Mouse (Mus musculus): Measurements from ENCODE around the gene 1110002E22Rik. TPM values are rescaled to one million over a fixed set of nuclear protein-coding genes. Genes with fewer than 3 reads are reported as not detected.

Gene 1110002E22Rik
- 1.6 and 2.3 TPM in 2 replicates for polyA plus RNA-seq (2015; fragmentation: Nextera tagmentation; extraction: Ambion mirVana)

DNA sequence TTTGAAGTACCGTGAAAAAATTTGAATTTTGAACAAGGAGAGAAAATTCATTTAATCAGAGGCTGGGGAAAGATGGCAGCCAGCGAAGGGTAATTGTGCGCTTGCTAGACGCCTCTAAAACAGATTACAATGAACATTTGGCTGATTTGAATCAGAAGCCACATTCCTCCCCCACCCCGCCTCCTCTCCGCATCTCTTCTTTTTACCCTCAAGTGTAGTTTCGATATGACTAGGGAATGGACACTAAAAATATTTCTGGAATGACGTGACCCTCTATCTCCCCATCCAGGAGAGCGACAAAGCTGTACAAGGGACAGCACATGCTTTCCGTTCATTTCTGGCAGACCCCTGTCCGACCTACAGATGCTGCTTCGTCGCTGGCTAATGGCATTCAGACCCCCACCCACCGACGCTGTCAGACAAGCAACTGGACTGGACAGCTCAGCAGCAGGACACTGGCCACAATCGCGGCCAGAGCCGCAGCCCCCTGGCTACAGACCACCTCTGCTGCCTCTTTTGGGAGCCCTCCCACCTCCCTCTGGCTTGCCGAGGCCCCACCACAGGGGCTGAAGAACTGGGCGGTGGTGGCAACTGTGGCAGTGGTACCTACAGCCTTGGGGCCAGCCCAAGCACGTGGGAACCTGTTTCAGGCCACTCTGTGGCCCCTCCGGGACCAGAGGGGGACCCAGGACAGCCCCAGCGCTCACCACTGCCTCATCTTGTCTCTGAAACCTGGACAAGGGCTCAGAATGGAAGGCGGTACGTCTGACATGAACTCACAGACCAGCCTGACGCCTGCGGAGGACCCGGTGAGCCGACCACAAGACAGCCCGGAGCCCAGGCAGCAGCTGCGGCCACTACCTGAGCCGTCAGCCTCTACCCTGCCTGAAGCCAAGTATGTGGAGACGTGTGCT is at the start of gene 1110002E22Rik:
Gene 1110002E22Rik, plus strand, starts transcription at position 321 of the 914 bp plus-strand sequence.
- H3K9me3 ChIP-seq, result no peaks in the 10 kb centered on the region
- no peak within 1 kb of the TSS for H3K9ac ChIP-seq
- H3K4me1 ChIP-seq, result peaks cover 26% of the 10 kb centered on the region
- ATAC-seq (ENCODE audit: low FRiP score, low read depth), result 0 out of 2 replicates have a peak, but pooled peaks have one; percentile 13
- H3K4me3 ChIP-seq, result no peak within 1 kb of the TSS
- H3K36me3 ChIP-seq, result no peaks in the 10 kb centered on the region
- no peaks in the 10 kb centered on the region for H3K27me3 ChIP-seq
- no peak within 1 kb of the TSS for H3K4me2 ChIP-seq (replicated peaks)
- peak within 1 kb of the TSS; percentile 65; the same call in 1 of the 2 replicates for H3K27ac ChIP-seq
- 76% methylated on average over 33 of the region's 33 CpGs for WGBS

DNA sequence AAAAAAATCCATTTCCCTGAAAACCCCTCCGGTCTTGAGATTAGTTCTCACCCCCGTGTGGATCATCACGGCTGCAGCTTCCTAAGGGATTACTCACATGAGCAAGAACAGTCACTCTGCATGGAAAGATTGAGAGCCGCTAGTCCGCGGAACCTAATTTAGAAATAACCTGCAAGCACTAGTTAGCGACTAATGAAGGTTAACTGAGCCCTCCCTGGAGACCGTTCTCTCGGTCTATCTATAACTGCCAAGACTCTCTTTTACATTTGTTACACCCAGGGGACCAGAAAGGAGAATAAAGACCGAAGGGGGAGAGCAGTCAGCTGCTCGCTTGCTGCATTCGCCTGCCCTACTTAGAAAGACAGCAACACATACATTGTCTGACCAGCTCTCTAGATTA is 48.0 kb upstream of the 1110002E22Rik start:
- Histone ChIP-seq H3K4me3 (no peak overlapping the region), H3K4me1 (peaks cover 2% of the 10 kb centered on the region; the same call in 1 of the 2 replicates), H3K27ac (no peak overlapping the region), H3K27me3 (no peaks in the 10 kb centered on the region), H3K36me3 (no peaks in the 10 kb centered on the region), H3K9me3 (peaks cover 4% of the 10 kb centered on the region; the same call in 1 of the 2 replicates), H3K9ac (no peak overlapping the region), H3K4me2 (replicated peaks) (peak overlapping the region; percentile 23)
- WGBS, result 53% methylated on average over 12 of the region's 12 CpGs
- peak; percentile 48; the same call in 1 of the 2 replicates for ATAC-seq (ENCODE audit: low FRiP score, low read depth)

DNA sequence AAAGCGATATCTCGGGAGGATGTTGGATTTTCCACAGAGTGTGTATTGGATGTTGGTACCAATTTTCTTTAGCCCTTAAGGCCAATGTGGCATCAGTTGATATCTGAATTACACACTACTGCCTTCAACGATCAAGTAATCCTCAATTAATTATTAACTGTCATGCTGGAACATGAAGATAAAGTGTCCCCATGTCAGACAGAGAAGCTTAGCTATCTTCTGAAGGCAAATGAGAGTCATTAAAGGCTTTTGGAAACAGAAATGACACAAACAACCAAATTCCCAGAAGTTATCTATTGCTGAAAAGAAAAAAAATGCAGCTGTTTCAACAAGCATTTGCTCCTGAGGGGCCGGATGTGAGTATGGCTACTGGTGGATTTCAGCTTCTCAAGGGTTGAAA is 42.8 kb upstream of the 1110002E22Rik start:
- H3K9ac ChIP-seq, result no peak overlapping the region
- no peak overlapping the region for H3K27ac ChIP-seq
- WGBS, result 85% methylated on average over 4 of the region's 4 CpGs
- H3K4me2 ChIP-seq (replicated peaks), result no peak overlapping the region
- H3K36me3 ChIP-seq, result no peaks in the 10 kb centered on the region
- H3K4me3 ChIP-seq, result no peak overlapping the region
- ATAC-seq (ENCODE audit: low FRiP score, low read depth), result no peak
- H3K9me3 ChIP-seq, result peaks cover 4% of the 10 kb centered on the region; the same call in 1 of the 2 replicates
- H3K27me3 ChIP-seq, result no peaks in the 10 kb centered on the region
- no peaks in the 10 kb centered on the region for H3K4me1 ChIP-seq

DNA sequence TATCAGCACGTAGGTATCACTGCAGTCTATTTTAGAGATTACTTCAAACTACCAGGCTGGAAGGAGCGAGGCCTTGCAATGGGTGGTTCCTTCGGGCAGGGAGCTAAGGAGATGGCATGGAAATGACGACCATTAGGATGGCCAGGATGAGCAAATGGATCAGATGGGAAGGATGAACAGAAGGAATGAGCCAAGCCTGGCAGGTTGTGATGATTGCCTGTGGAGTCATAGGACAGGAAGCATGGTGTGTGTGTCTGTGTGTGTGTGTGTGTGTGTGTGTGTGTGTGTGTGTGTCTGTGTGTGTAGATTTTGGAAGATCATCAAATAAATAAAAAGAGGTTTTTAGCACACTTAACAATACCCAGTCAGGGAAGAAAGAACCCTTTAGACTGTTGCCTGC is 42.2 kb upstream of the 1110002E22Rik start:
- WGBS, result 87% methylated on average over 4 of the region's 4 CpGs
- H3K4me2 ChIP-seq (replicated peaks), result no peak overlapping the region
- no peak for ATAC-seq (ENCODE audit: low FRiP score, low read depth)
- no peaks in the 10 kb centered on the region for H3K4me1 ChIP-seq
- H3K9me3 ChIP-seq, result peaks cover 4% of the 10 kb centered on the region; the same call in 1 of the 2 replicates
- H3K27me3 ChIP-seq, result no peaks in the 10 kb centered on the region
- H3K9ac ChIP-seq, result no peak overlapping the region
- no peaks in the 10 kb centered on the region for H3K36me3 ChIP-seq
- no peak overlapping the region for H3K4me3 ChIP-seq
- no peak overlapping the region for H3K27ac ChIP-seq

DNA sequence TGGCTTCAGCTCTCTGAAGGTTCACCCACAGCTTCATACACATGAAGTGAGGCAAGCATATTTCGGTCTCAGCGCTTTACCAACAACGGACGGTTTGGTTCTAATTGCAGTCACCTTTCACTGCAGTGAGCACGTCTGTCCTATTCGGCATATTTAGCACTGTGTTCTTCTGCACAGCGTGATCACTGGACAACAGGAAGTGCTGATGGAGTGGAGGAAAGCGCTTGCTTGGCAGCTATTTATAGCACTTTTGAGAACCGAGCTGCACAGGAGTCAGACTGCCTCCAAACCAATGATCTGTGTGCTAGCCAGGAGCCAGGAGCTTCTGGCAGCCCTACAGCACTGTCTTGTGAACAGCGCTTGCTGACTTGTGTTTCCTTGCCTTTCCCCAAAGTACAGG is 38.6 kb upstream of the 1110002E22Rik start:
- 72% methylated on average over 10 of the region's 10 CpGs for WGBS

DNA sequence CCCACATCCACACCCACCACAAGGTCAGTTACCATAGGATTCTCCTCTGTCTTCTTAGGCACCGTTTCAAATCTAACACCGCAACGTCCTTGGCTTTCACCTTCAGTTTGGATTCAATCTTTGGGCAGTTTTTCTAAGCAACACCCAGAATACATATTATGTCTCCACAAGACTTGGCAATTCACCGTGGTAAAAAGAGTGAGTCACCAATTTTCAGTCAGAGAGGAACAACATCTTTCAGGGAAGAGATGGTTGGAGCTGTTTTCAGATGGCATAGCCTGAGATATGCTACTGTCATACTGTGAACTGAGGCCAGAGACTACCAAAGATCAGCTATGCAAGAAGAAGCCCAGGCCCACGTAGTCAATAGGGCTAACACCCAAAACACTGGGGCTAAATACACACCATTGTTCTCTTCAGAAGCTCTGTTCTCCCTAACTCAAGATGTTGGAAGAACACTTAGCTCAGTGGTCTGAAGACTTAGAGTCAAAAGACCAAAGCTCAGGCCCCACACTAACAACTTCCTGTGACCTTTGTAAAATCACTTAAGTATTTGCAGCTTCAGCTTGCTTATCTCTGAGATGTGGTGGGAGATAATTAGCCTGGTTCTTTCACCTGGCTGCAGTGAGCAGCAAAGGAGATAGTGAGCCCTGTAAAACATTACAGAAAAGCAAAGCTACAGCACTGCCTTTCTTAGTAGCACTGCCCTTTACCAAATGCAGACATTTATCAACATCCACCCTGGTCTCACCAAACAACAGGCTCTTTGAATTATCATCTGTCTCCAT is 37.1 kb upstream of the 1110002E22Rik start:
- Histone ChIP-seq H3K4me1 (no peaks in the 10 kb centered on the region), H3K9ac (no peak overlapping the region), H3K27ac (no peak overlapping the region), H3K4me2 (replicated peaks) (no peak overlapping the region), H3K4me3 (no peak overlapping the region), H3K36me3 (no peaks in the 10 kb centered on the region), H3K9me3 (no peaks in the 10 kb centered on the region), H3K27me3 (no peaks in the 10 kb centered on the region)
- no peak for ATAC-seq (ENCODE audit: low FRiP score, low read depth)
- 83% methylated on average over 5 of the region's 5 CpGs for WGBS

More for the DNA sequence above, 38.6 kb upstream of the 1110002E22Rik start:
- Histone ChIP-seq H3K9ac (no peak overlapping the region), H3K27me3 (no peaks in the 10 kb centered on the region), H3K4me1 (no peaks in the 10 kb centered on the region), H3K36me3 (no peaks in the 10 kb centered on the region), H3K27ac (no peak overlapping the region), H3K9me3 (no peaks in the 10 kb centered on the region), H3K4me3 (no peak overlapping the region), H3K4me2 (replicated peaks) (no peak overlapping the region)
- no peak for ATAC-seq (ENCODE audit: low FRiP score, low read depth)

DNA sequence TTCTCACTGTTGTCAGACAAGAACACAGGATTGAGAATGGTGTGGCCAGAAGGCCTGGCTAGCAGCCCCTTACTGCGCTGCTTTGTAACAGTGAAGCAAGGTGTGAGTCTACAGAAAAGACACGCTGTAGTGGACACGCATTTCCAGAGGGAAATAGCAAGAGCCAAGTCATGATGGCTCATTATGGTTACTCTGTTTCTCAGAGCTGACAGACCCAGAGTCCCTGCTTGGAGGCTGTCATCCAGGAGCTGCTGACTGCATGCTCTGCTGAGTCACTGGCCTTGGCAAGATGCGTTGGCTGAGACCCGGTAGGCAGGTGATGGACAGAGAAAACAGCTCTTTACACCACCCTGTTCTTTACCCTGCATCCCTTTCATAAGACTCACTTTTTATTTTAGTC is 35.5 kb upstream of the 1110002E22Rik start:
- H3K9ac ChIP-seq, result no peak overlapping the region
- H3K4me3 ChIP-seq, result no peak overlapping the region
- H3K27ac ChIP-seq, result no peak overlapping the region
- WGBS, result 88% methylated on average over 5 of the region's 5 CpGs
- no peaks in the 10 kb centered on the region for H3K36me3 ChIP-seq
- no peaks in the 10 kb centered on the region for H3K27me3 ChIP-seq
- ATAC-seq (ENCODE audit: low FRiP score, low read depth), result no peak
- H3K4me2 ChIP-seq (replicated peaks), result no peak overlapping the region
- no peaks in the 10 kb centered on the region for H3K4me1 ChIP-seq
- no peaks in the 10 kb centered on the region for H3K9me3 ChIP-seq

DNA sequence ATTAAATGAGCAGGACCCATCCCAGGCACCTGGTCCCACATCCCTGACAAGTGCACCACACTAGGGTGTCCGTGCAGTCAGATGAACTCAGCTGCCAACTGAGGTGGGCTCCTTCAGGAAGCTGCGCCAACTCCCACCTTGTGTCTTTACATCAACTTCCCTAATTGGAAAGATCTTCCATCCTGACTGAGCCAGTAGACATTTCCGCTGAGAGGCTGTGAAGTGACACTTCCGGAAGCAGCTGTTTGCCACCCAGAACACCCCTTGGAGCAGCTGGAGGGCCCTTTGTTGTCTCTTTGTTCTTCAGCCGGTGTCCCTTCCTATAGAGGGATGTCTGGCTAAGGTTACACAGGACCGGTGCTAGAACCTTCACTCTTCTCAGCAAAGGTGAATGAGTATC is 34.3 kb upstream of the 1110002E22Rik start:
- 85% methylated on average over 6 of the region's 6 CpGs for WGBS
- Histone ChIP-seq H3K9ac (no peak overlapping the region), H3K4me2 (replicated peaks) (no peak overlapping the region), H3K4me3 (no peak overlapping the region), H3K27ac (no peak overlapping the region), H3K27me3 (no peaks in the 10 kb centered on the region), H3K4me1 (no peaks in the 10 kb centered on the region), H3K9me3 (no peaks in the 10 kb centered on the region), H3K36me3 (no peaks in the 10 kb centered on the region)
- no peak for ATAC-seq (ENCODE audit: low FRiP score, low read depth)

DNA sequence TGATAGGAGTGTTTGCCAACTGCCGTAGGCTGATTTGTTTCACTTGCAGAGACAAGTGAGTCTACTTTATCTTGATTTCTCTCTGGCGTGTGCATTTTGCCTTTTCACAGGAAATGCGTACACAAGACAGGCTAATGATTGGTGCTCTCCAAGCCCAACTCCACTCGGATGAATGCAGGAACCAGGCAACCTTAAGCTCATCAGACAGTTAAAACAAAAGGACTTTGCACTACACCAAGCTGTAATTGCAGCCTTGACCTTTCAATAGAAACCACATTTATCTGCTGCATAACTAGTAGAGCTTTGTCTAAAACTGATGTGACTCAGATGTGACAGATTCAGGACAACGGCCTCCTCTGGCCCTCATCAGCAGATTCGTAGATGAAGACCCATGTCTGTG is 30.9 kb upstream of the 1110002E22Rik start:
- H3K4me1 ChIP-seq, result no peaks in the 10 kb centered on the region
- no peaks in the 10 kb centered on the region for H3K36me3 ChIP-seq
- no peak for ATAC-seq (ENCODE audit: low FRiP score, low read depth)
- H3K9me3 ChIP-seq, result no peaks in the 10 kb centered on the region; the same call in 1 of the 2 replicates
- no peak overlapping the region for H3K4me2 ChIP-seq (replicated peaks)
- no peak overlapping the region for H3K9ac ChIP-seq
- no peak overlapping the region for H3K4me3 ChIP-seq
- H3K27ac ChIP-seq, result no peak overlapping the region
- 84% methylated on average over 6 of the region's 6 CpGs for WGBS
- H3K27me3 ChIP-seq, result no peaks in the 10 kb centered on the region

DNA sequence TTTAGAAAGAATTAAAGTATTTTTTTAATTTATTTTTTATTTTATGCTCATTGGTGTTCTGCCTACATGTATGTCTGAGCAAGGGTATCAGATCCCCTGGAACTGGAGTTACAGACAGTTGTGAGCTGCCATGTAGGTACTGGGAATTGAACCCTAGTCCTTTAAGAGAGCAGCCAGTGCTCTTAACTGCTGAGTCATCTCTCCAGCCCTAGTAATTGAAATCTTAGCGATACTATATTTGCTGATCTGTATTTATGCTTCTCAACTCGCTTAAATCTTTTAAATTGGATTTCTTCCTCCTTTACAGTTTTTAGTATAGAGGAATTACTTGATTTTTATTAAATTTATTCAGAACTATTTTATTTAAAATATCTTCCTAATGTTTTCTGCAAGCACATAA is 23.9 kb upstream of the 1110002E22Rik start:
- 73% methylated on average over 2 of the region's 2 CpGs for WGBS
- H3K27ac ChIP-seq, result no peak overlapping the region

DNA sequence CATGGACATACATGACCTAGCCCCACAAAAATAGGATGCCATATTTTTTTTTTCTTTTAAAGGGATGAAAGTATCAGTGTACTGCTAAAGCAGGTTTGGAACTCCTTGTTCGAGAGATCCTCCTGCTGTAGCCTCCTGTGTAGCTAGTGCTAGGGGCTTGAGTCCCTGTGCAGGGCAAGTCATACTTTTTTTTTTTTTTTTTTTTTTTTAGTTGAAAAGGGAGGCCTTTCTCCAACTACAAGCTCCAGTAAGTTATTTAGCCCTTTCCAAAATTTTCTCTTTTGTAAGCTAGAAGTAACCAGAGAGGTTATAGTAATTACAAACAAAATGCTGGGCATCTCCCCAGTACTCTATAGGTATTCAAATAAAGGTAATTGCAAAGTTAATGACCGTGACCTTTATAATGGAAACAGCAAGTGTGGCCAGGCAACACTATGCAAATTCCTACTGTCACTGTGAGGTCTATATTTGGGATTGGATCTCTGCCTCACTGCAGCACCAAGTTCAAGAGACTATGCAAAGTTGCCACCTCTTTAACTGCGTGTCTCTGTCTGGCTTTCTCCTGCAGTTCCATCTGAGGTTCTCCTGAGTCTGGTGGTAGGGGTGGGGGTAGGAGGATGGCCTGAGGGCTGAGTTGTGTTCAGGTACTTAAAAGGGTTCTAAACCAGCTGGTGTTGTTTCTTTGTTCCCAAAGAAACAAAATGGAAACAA is 23.1 kb upstream of the 1110002E22Rik start:
- H3K27ac ChIP-seq, result no peak overlapping the region
- WGBS, result 70% methylated on average over 3 of the region's 3 CpGs
- H3K4me1 ChIP-seq, result no peaks in the 10 kb centered on the region
- H3K4me2 ChIP-seq (replicated peaks), result no peak overlapping the region
- no peak for ATAC-seq (ENCODE audit: low FRiP score, low read depth)
- no peak overlapping the region for H3K9ac ChIP-seq
- H3K36me3 ChIP-seq, result no peaks in the 10 kb centered on the region
- H3K4me3 ChIP-seq, result no peak overlapping the region
- no peaks in the 10 kb centered on the region; the same call in 1 of the 2 replicates for H3K9me3 ChIP-seq
- H3K27me3 ChIP-seq, result no peaks in the 10 kb centered on the region

More for the DNA sequence above, 23.9 kb upstream of the 1110002E22Rik start:
- no peak overlapping the region for H3K4me3 ChIP-seq
- ATAC-seq (ENCODE audit: low FRiP score, low read depth), result no peak
- H3K36me3 ChIP-seq, result no peaks in the 10 kb centered on the region
- no peak overlapping the region for H3K4me2 ChIP-seq (replicated peaks)
- H3K9me3 ChIP-seq, result no peaks in the 10 kb centered on the region; the same call in 1 of the 2 replicates
- H3K4me1 ChIP-seq, result no peaks in the 10 kb centered on the region
- H3K27me3 ChIP-seq, result no peaks in the 10 kb centered on the region
- no peak overlapping the region for H3K9ac ChIP-seq
